Mouse (Mus musculus) heart, embryonic 12.5 days (tissue): ENCODE measurements around the gene Mum1l1. TPM values are rescaled to one million over a fixed set of nuclear protein-coding genes. Genes with fewer than 3 reads are reported as not detected.
"Not testable (repeated sequence)": the region's sequence is repeated elsewhere in the genome, so short reads cannot be mapped to it uniquely, and the experiment has no call there.

Experiments
- ATAC-seq: fragments of 200-750 bp; cut with Nextera tagmentation; 2 replicates; pipeline ENCODE4 v1.8.0; 2017; ENCODE audit warnings: moderate TSS enrichment, moderate library complexity; ENCODE audit not compliant: insufficient number of reproducible peaks, low FRiP score
- H3K27ac ChIP-seq: fragments of 300-500 bp; sonication (generic); 2 replicates; pipeline ENCODE4 v1.5.1; 2016; ENCODE audit warnings: mild to moderate bottlenecking, moderate library complexity; ENCODE audit not compliant: poor library complexity, severe bottlenecking
- H3K27me3 ChIP-seq: fragments of 300-500 bp; sonication (generic); replicated peaks from 2 replicates; pipeline ENCODE4 v1.6.1; 2016; ENCODE audit warnings: mild to moderate bottlenecking, moderate library complexity
- H3K36me3 ChIP-seq: fragments of 300-500 bp; sonication (generic); 2 replicates; pipeline ENCODE4 v1.6.1; 2016; ENCODE audit warnings: mild to moderate bottlenecking, moderate library complexity
- H3K4me1 ChIP-seq: fragments of 300-500 bp; sonication (generic); replicated peaks from 2 replicates; pipeline ENCODE4 v1.6.1; 2016; ENCODE audit warnings: mild to moderate bottlenecking
- H3K4me2 ChIP-seq: fragments of 300-500 bp; sonication (generic); 2 replicates; pipeline ENCODE4 v1.6.1; 2016; ENCODE audit warnings: mild to moderate bottlenecking, moderate library complexity
- H3K4me3 ChIP-seq: fragments of 300-500 bp; sonication (generic); 2 replicates; pipeline ENCODE4 v1.5.1; 2016; ENCODE audit warnings: mild to moderate bottlenecking
- H3K9ac ChIP-seq: fragments of 300-500 bp; sonication (generic); 2 replicates; pipeline ENCODE4 v1.6.1; 2016; ENCODE audit warnings: mild to moderate bottlenecking, moderate library complexity
- H3K9me3 ChIP-seq: fragments of 300-500 bp; sonication (generic); replicated peaks from 2 replicates; pipeline ENCODE4 v1.6.1; 2016; ENCODE audit warnings: mild to moderate bottlenecking, moderate library complexity
- WGBS: fragments of 180-500 bp; shearing (Covaris S2); methylation state at CpG from one replicate; pipeline ENCODE4 v1.1.7; 2016; 5-methylcytosine and 5-hydroxymethylcytosine counted together
- polyA plus RNA-seq: library from polyadenylated mRNA; unstranded; fragments of >200 nt; fragmentation: Nextera tagmentation; extraction: Ambion mirVana; gene quantifications from 2 replicates; pipeline ENCODE4 v1.2.1, GENCODE M21; 2016

The Mum1l1 gene
- 38.8 and 46.4 TPM in 2 replicates for polyA plus RNA-seq

GRCm38 (mm10) chrX:139209829-139210225 lies at the start of gene Mum1l1:
Mum1l1 (plus strand) TSS chrX:139210042.
- peak; percentile 81 for ATAC-seq
- H3K9ac ChIP-seq: peak within 1 kb of the TSS; percentile 72
- 17% methylated on average over 31 of the region's 31 CpGs for WGBS
- no peaks in the 10 kb centered on the region for H3K4me1 ChIP-seq
- H3K4me3 ChIP-seq: peak within 1 kb of the TSS; percentile 60
- no peaks in the 10 kb centered on the region for H3K36me3 ChIP-seq
- peak within 1 kb of the TSS; percentile 66 for H3K4me2 ChIP-seq
- H3K27me3 ChIP-seq: no peaks in the 10 kb centered on the region
- H3K27ac ChIP-seq: peak within 1 kb of the TSS; percentile 60
- H3K9me3 ChIP-seq: no peaks in the 10 kb centered on the region

GRCm38 (mm10) chrX:139178928-139179327 lies 30.9 kb upstream of the Mum1l1 start, which contains the start of gene 4933428M09Rik:
4933428M09Rik (plus strand) TSS chrX:139179228.
- Histone ChIP-seq H3K27me3 (no peaks in the 10 kb centered on the region), H3K9me3 (no peaks in the 10 kb centered on the region), H3K9ac (no peak within 1 kb of the TSS), H3K4me3 (no peak within 1 kb of the TSS), H3K4me1 (no peaks in the 10 kb centered on the region), H3K27ac (no peak within 1 kb of the TSS), H3K4me2 (no peak within 1 kb of the TSS), H3K36me3 (no peaks in the 10 kb centered on the region)
- WGBS: 75% methylated on average over 8 of the region's 8 CpGs
- ATAC-seq: no peak

GRCm38 (mm10) chrX:139191506-139191905 lies 18.3 kb upstream of the Mum1l1 start:
- ATAC-seq, H3K27ac ChIP-seq, H3K36me3 ChIP-seq, H3K27me3 ChIP-seq, H3K9me3 ChIP-seq, H3K9ac ChIP-seq, H3K4me1 ChIP-seq, H3K4me3 ChIP-seq, H3K4me2 ChIP-seq: not testable (repeated sequence)
- WGBS: 82% methylated on average over 3 of the region's 3 CpGs

- no peaks in the 10 kb centered on the region for H3K27me3 ChIP-seq
- no peak overlapping the region for H3K9ac ChIP-seq
- H3K27ac ChIP-seq: no peak overlapping the region
- 62% methylated on average over 1 of the region's 1 CpGs for WGBS
- H3K4me2 ChIP-seq: no peak overlapping the region
- no peak for ATAC-seq
- H3K9me3 ChIP-seq: no peaks in the 10 kb centered on the region
- no peaks in the 10 kb centered on the region for H3K36me3 ChIP-seq
- H3K4me3 ChIP-seq: no peak overlapping the region
- H3K4me1 ChIP-seq: no peaks in the 10 kb centered on the region
Observed at GRCm38 (mm10) chrX:139194572-139195279, 15.1 kb upstream of the Mum1l1 start.

- H3K27ac ChIP-seq, H3K4me1 ChIP-seq, H3K36me3 ChIP-seq, H3K9me3 ChIP-seq, H3K4me2 ChIP-seq, H3K9ac ChIP-seq, H3K27me3 ChIP-seq, ATAC-seq: not testable (repeated sequence)
- WGBS: 70% methylated on average over 4 of the region's 4 CpGs
- 0 out of 2 replicates have a peak overlapping the region, but pooled peaks have one; percentile 60 for H3K4me3 ChIP-seq
Observed at GRCm38 (mm10) chrX:139209191-139209828, 532 bp upstream of the Mum1l1 start.

- Histone ChIP-seq H3K4me2 (no peak overlapping the region), H3K27me3 (no peaks in the 10 kb centered on the region)
- WGBS: 60% methylated on average over 4 of the region's 4 CpGs
Observed at GRCm38 (mm10) chrX:139214765-139215164, 4.9 kb downstream of the Mum1l1 start.

GRCm38 (mm10) chrX:139216409-139216808 lies 6.6 kb downstream of the Mum1l1 start:
- WGBS: 72% methylated on average over 5 of the region's 5 CpGs
- no peaks in the 10 kb centered on the region for H3K36me3 ChIP-seq
- H3K4me2 ChIP-seq: no peak overlapping the region
- H3K9ac ChIP-seq: no peak overlapping the region
- no peak overlapping the region for H3K27ac ChIP-seq
- no peaks in the 10 kb centered on the region for H3K9me3 ChIP-seq
- no peaks in the 10 kb centered on the region for H3K27me3 ChIP-seq
- H3K4me3 ChIP-seq: no peak overlapping the region
- ATAC-seq: no peak
- peaks cover 15% of the 10 kb centered on the region; the same call in 1 of the 2 replicates for H3K4me1 ChIP-seq

More at GRCm38 (mm10) chrX:139214765-139215164, 4.9 kb downstream of the Mum1l1 start:
- Histone ChIP-seq H3K36me3 (no peaks in the 10 kb centered on the region), H3K4me3 (no peak overlapping the region), H3K27ac (no peak overlapping the region), H3K9ac (no peak overlapping the region), H3K4me1 (0 out of 2 replicates have a peak, but pooled peaks cover 4% of the 10 kb centered on the region), H3K9me3 (no peaks in the 10 kb centered on the region)
- no peak for ATAC-seq

GRCm38 (mm10) chrX:139216991-139217593 lies 7.2 kb downstream of the Mum1l1 start:
- H3K9ac ChIP-seq: peak overlapping the region; percentile 54; the same call in 1 of the 2 replicates
- no peaks in the 10 kb centered on the region for H3K36me3 ChIP-seq
- H3K4me1 ChIP-seq: peaks cover 17% of the 10 kb centered on the region; the same call in 1 of the 2 replicates
- H3K27ac ChIP-seq: 0 out of 2 replicates have a peak overlapping the region, but pooled peaks have one; percentile 33
- 13% methylated on average over 22 of the region's 22 CpGs for WGBS
- ATAC-seq: peak; percentile 82
- H3K4me2 ChIP-seq: peak overlapping the region; percentile 61
- no peaks in the 10 kb centered on the region for H3K9me3 ChIP-seq
- H3K27me3 ChIP-seq: no peaks in the 10 kb centered on the region
- peak overlapping the region; percentile 50 for H3K4me3 ChIP-seq

- Histone ChIP-seq H3K9me3 (no peaks in the 10 kb centered on the region), H3K9ac (peak overlapping the region; percentile 54; the same call in 1 of the 2 replicates), H3K4me3 (peak overlapping the region; percentile 50), H3K27me3 (no peaks in the 10 kb centered on the region), H3K27ac (no peak overlapping the region), H3K36me3 (no peaks in the 10 kb centered on the region), H3K4me1 (peaks cover 17% of the 10 kb centered on the region; the same call in 1 of the 2 replicates), H3K4me2 (peak overlapping the region; percentile 61)
- ATAC-seq: no peak
- WGBS: 45% methylated on average over 10 of the region's 10 CpGs
Observed at GRCm38 (mm10) chrX:139217776-139218175, 7.9 kb downstream of the Mum1l1 start.

GRCm38 (mm10) chrX:139219017-139219416 lies 9.2 kb downstream of the Mum1l1 start:
- Histone ChIP-seq H3K27me3 (no peaks in the 10 kb centered on the region), H3K36me3 (no peaks in the 10 kb centered on the region), H3K4me1 (peaks cover 17% of the 10 kb centered on the region; the same call in 1 of the 2 replicates), H3K27ac (no peak overlapping the region), H3K9me3 (no peaks in the 10 kb centered on the region), H3K4me2 (no peak overlapping the region), H3K4me3 (no peak overlapping the region), H3K9ac (no peak overlapping the region)
- no peak for ATAC-seq
- 30% methylated on average over 2 of the region's 2 CpGs for WGBS

GRCm38 (mm10) chrX:139220830-139221229 lies 11.0 kb downstream of the Mum1l1 start:
- no peak for ATAC-seq
- Histone ChIP-seq H3K4me3 (no peak overlapping the region), H3K36me3 (no peaks in the 10 kb centered on the region), H3K4me2 (peak overlapping the region; percentile 26), H3K27ac (no peak overlapping the region; the same call in 1 of the 2 replicates), H3K27me3 (no peaks in the 10 kb centered on the region), H3K9me3 (no peaks in the 10 kb centered on the region), H3K9ac (no peak overlapping the region), H3K4me1 (peaks cover 17% of the 10 kb centered on the region; the same call in 1 of the 2 replicates)
- WGBS: 29% methylated on average over 4 of the region's 4 CpGs
